Mouse (Mus musculus): ENCODE data around the gene Mphosph9.
"Not testable (repeated sequence)": the region's sequence is repeated elsewhere in the genome, so short reads cannot be mapped to it uniquely, and the experiment has no call there.

The Mphosph9 gene

GRCm38 (mm10) chr5:124341753-124342339 is 14.1 kb upstream of the Mphosph9 start:
- DNase-seq = peak in 1 of 2 experiments; percentile 32

- DNase-seq = no peak
Observed at GRCm38 (mm10) chr5:124338791-124339190, 11.0 kb upstream of the Mphosph9 start.

GRCm38 (mm10) chr5:124337909-124338308 is 10.1 kb upstream of the Mphosph9 start:
- peak; percentile 47 to 55 for DNase-seq

- peak in 1 of 2 experiments; percentile 32 for DNase-seq
Observed at GRCm38 (mm10) chr5:124337103-124337502, 9.3 kb upstream of the Mphosph9 start.

GRCm38 (mm10) chr5:124334392-124334791 is 6.6 kb upstream of the Mphosph9 start:
- DNase-seq = peak; percentile 67 to 87

GRCm38 (mm10) chr5:124330086-124330485 is 2.3 kb upstream of the Mphosph9 start:
- DNase-seq = peak in 1 of 2 experiments; percentile 19

- DNase-seq = peak in 1 of 2 experiments; percentile 18
Observed at GRCm38 (mm10) chr5:124326829-124327228, 943 bp downstream of the Mphosph9 start.

- no peak for DNase-seq
Observed at GRCm38 (mm10) chr5:124317648-124318047, 10.1 kb downstream of the Mphosph9 start.

- DNase-seq = peak in 1 of 2 experiments; percentile 6
Observed at GRCm38 (mm10) chr5:124315941-124316340, 11.8 kb downstream of the Mphosph9 start.

- DNase-seq = no peak
Observed at GRCm38 (mm10) chr5:124315498-124315897, 12.3 kb downstream of the Mphosph9 start.

GRCm38 (mm10) chr5:124310091-124310490 is 17.7 kb downstream of the Mphosph9 start:
- DNase-seq = no peak

- no peak for DNase-seq
Observed at GRCm38 (mm10) chr5:124309155-124309554, 18.6 kb downstream of the Mphosph9 start.

- not testable (repeated sequence) for DNase-seq
Observed at GRCm38 (mm10) chr5:124302853-124303252, 24.9 kb downstream of the Mphosph9 start.

GRCm38 (mm10) chr5:124300132-124300531 is 27.6 kb downstream of the Mphosph9 start:
- no peak for DNase-seq

- DNase-seq = not testable (repeated sequence)
Observed at GRCm38 (mm10) chr5:124299307-124299706, 28.5 kb downstream of the Mphosph9 start.

GRCm38 (mm10) chr5:124296475-124296874 is 31.3 kb downstream of the Mphosph9 start:
- DNase-seq = no peak

- DNase-seq = peak in 1 of 2 experiments; percentile 15
Observed at GRCm38 (mm10) chr5:124293967-124294366, 33.8 kb downstream of the Mphosph9 start.

GRCm38 (mm10) chr5:124290216-124290615 is 37.6 kb downstream of the Mphosph9 start:
- DNase-seq = no peak

GRCm38 (mm10) chr5:124287616-124288247 is 40.0 kb downstream of the Mphosph9 start:
- no peak for DNase-seq

- DNase-seq = peak in 1 of 2 experiments; percentile 45
Observed at GRCm38 (mm10) chr5:124284330-124284729, 43.4 kb downstream of the Mphosph9 start.

- no peak for DNase-seq
Observed at GRCm38 (mm10) chr5:124282854-124283253, 44.9 kb downstream of the Mphosph9 start.

- DNase-seq = no peak
Observed at GRCm38 (mm10) chr5:124270226-124270625, 57.5 kb downstream of the Mphosph9 start.

- no peak for DNase-seq
Observed at GRCm38 (mm10) chr5:124269661-124270060, 58.1 kb downstream of the Mphosph9 start.

GRCm38 (mm10) chr5:124267652-124268051 is 60.1 kb downstream of the Mphosph9 start:
- DNase-seq = no peak
